9 mouse cellular contexts compared by ENCODE assay signal in the genomic region with DNA sequence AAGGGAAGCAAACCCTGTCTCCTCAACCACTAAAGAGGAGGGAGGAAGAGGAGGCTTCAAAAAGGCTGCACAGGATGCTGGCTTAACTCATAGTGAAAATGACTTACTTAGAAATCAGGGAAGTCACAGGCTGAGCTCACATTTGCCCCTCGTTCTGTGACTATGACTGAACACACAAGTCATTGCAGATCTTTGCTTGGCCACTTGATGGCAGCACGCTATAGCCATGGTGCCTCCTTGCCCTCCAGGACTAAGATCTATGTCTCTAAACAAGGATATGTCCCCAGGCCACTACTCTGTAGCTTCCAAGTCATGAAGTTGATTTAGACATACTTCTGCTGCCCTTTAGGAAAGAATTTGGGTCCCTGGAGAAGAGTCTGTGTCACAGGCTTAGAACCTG.
DNase-seq lines count a peak whose midpoint lies in the region; ATAC-seq and TF ChIP-seq lines count a peak whose summit lies in the region.
"Had no signal": no experiment of that assay in that cellular context is flagged by ENCODE, and none has a peak within 500 bp of the region (broad histone marks: within the 10 kb centered on the region; RNA-seq: fewer than 3 reads in every experiment).

No protein-coding gene starts in this region.

- no peak overlapping the region for H3K27ac ChIP-seq in forebrain, embryonic 10.5 days
- no peak overlapping the region for H3K27ac ChIP-seq in forebrain, embryonic 13.5 days
- no peak overlapping the region for H3K27ac ChIP-seq in spleen, adult 2 months (ENCODE audit: insufficient read depth, low read length)
- no peak overlapping the region for H3K27ac ChIP-seq in cortical plate, adult 2 months (ENCODE audit: insufficient read depth, low read length)
- no peak overlapping the region for H3K27ac ChIP-seq in lung, postnatal 0 days (ENCODE audit: low read length)
- H3K27ac ChIP-seq: hindbrain, embryonic 15.5 days had no signal

- no peak for ATAC-seq in forebrain, embryonic 13.5 days
- ATAC-seq in lung, postnatal 0 days, result peak; percentile 44

- no peak overlapping the region for H3K4me2 ChIP-seq in forebrain, embryonic 13.5 days
- no peak overlapping the region for H3K4me2 ChIP-seq in lung, postnatal 0 days (replicated peaks; ENCODE audit: low read depth, low read length)
- H3K4me2 ChIP-seq: hindbrain, embryonic 15.5 days had no signal

- no peak for TF ChIP-seq EP300 in lung, postnatal 0 days (IDR thresholded peaks at IDR 0.05)

- no peaks in the 10 kb centered on the region for H3K36me3 ChIP-seq in forebrain, embryonic 10.5 days (replicated peaks)
- no peaks in the 10 kb centered on the region for H3K36me3 ChIP-seq in forebrain, embryonic 13.5 days (ENCODE audit: poor library complexity, severe bottlenecking)
- H3K36me3 ChIP-seq in spleen, adult 2 months (ENCODE audit: control insufficient read depth, insufficient read depth, low read length), result no peaks in the 10 kb centered on the region
- H3K36me3 ChIP-seq in lung, postnatal 0 days (ENCODE audit: insufficient read depth, low read length), result no peaks in the 10 kb centered on the region
- H3K36me3 ChIP-seq: hindbrain, embryonic 15.5 days had no signal

- TF ChIP-seq POLR2A in spleen, adult 2 months (IDR thresholded peaks at IDR 0.05; ENCODE audit: low read depth, low read length), result no peak
- TF ChIP-seq POLR2A in cortical plate, adult 2 months (IDR thresholded peaks at IDR 0.05; ENCODE audit: extremely low read depth, insufficient read depth, low read length), result no peak

- H3K4me1 ChIP-seq in forebrain, embryonic 10.5 days, result peaks cover 23% of the 10 kb centered on the region
- H3K4me1 ChIP-seq in forebrain, embryonic 13.5 days, result peaks cover 12% of the 10 kb centered on the region; the same call in 1 of the 2 replicates
- H3K4me1 ChIP-seq in spleen, adult 2 months (ENCODE audit: control insufficient read depth, insufficient read depth, insufficient read length), result no peaks in the 10 kb centered on the region
- H3K4me1 ChIP-seq in cortical plate, adult 2 months (ENCODE audit: control insufficient read depth, insufficient read depth, low read length), result no peaks in the 10 kb centered on the region
- no peaks in the 10 kb centered on the region for H3K4me1 ChIP-seq in lung, postnatal 0 days (ENCODE audit: insufficient read depth, low read depth, low read length)

- 24% methylated on average over 2 of the region's 2 CpGs for WGBS in forebrain, embryonic 10.5 days
- 11% methylated on average over 2 of the region's 2 CpGs for WGBS in forebrain, embryonic 13.5 days
- WGBS in spleen, adult 2 months, result 25% methylated on average over 2 of the region's 2 CpGs
- 10% methylated on average over 2 of the region's 2 CpGs for WGBS in lung, postnatal 0 days

- peak; percentile 34 for DNase-seq in forebrain, embryonic 10.5 days (ENCODE audit: extremely low spot score, low spot score)
- peak in 1 of 2 experiments; percentile 34 for DNase-seq in spleen, adult 2 months (ENCODE audit: low read depth in 1 of 2, low spot score in 2 of 2)
- no peak for DNase-seq in spleen, postnatal 36 days (ENCODE audit: low spot score in 2 of 2)
- DNase-seq in induced T-regulatory cell, adult 2 months (ENCODE audit: low read depth), result peak; percentile 51
- DNase-seq in lung, postnatal 0 days (ENCODE audit: low spot score), result peak; percentile 68
- DNase-seq in testis, postnatal 10 days (ENCODE audit: low spot score), result peak; percentile 74

- peak; percentile 52; the same call in 1 of the 2 replicates for TF ChIP-seq CTCF in spleen, adult 2 months (IDR thresholded peaks at IDR 0.05; ENCODE audit: extremely low read depth, insufficient read depth, insufficient read length, insufficient replicate concordance)
- TF ChIP-seq CTCF in cortical plate, adult 2 months (IDR thresholded peaks at IDR 0.05; ENCODE audit: extremely low read depth, insufficient read depth, low read length), result peak; percentile 95
- TF ChIP-seq CTCF in lung, postnatal 0 days (IDR thresholded peaks at IDR 0.05), result peak; percentile 90

- H3K9me3 ChIP-seq in forebrain, embryonic 10.5 days, result no peaks in the 10 kb centered on the region
- no peaks in the 10 kb centered on the region for H3K9me3 ChIP-seq in forebrain, embryonic 13.5 days (replicated peaks)
- H3K9me3 ChIP-seq in lung, postnatal 0 days (ENCODE audit: low read length), result no peaks in the 10 kb centered on the region
- H3K9me3 ChIP-seq: hindbrain, embryonic 15.5 days had no signal

- no peak overlapping the region for H3K4me3 ChIP-seq in forebrain, embryonic 10.5 days
- no peak overlapping the region for H3K4me3 ChIP-seq in forebrain, embryonic 13.5 days
- no peak overlapping the region for H3K4me3 ChIP-seq in spleen, adult 2 months (ENCODE audit: extremely low read depth, insufficient read depth, insufficient read length)
- no peak overlapping the region for H3K4me3 ChIP-seq in cortical plate, adult 2 months (ENCODE audit: insufficient read depth, low read length)
- H3K4me3 ChIP-seq in lung, postnatal 0 days (ENCODE audit: low read depth, low read length), result no peak overlapping the region
- H3K4me3 ChIP-seq: hindbrain, embryonic 15.5 days had no signal

- no peaks in the 10 kb centered on the region for H3K27me3 ChIP-seq in forebrain, embryonic 10.5 days (ENCODE audit: poor library complexity, severe bottlenecking)
- H3K27me3 ChIP-seq in forebrain, embryonic 13.5 days, result no peaks in the 10 kb centered on the region
- no peaks in the 10 kb centered on the region for H3K27me3 ChIP-seq in spleen, adult 2 months (ENCODE audit: control insufficient read depth, insufficient read depth, low read length)
- H3K27me3 ChIP-seq in lung, postnatal 0 days (replicated peaks; ENCODE audit: insufficient read depth, low read length), result no peaks in the 10 kb centered on the region
- H3K27me3 ChIP-seq: hindbrain, embryonic 15.5 days had no signal

- no peak overlapping the region for H3K9ac ChIP-seq in forebrain, embryonic 13.5 days
- no peak overlapping the region for H3K9ac ChIP-seq in lung, postnatal 0 days (replicated peaks; ENCODE audit: low read depth)
- H3K9ac ChIP-seq: hindbrain, embryonic 15.5 days had no signal

Comparison
In these comparisons a context has a peak if more than half of its experiments do, and no peak if none do; other contexts are left out.
1. DNase-seq: peak in forebrain, embryonic 10.5 days (single experiment), induced T-regulatory cell, adult 2 months (single experiment), lung, postnatal 0 days (single experiment) and testis, postnatal 10 days (single experiment); none in spleen, postnatal 36 days (0 of 2).
2. Peak in every context shown above with its lines, with median percentiles within 50 percentile points of each other: CTCF ChIP-seq.